Mouse (Mus musculus) E14TG2a.4 (cell line): Measurements from ENCODE around the gene Myo16.

Experiments
- H3K27me3 ChIP-seq: 2 replicates; pipeline ENCODE4 v1.6.1; 2014; ENCODE audit warnings: low read length, control low read depth; ENCODE audit not compliant: insufficient read depth
- H3K36me3 ChIP-seq: 2 replicates; pipeline ENCODE4 v1.6.1; 2014; ENCODE audit warnings: low read length, control low read depth; ENCODE audit not compliant: insufficient read depth
- H3K4me1 ChIP-seq: replicated peaks from 2 replicates; pipeline ENCODE4 v1.6.1; 2014; ENCODE audit warnings: low read depth, low read length, control low read depth
- H3K4me3 ChIP-seq: replicated peaks from 2 replicates; pipeline ENCODE4 v1.5.1; 2014; ENCODE audit warnings: mild to moderate bottlenecking, low read length
- H3K9me3 ChIP-seq: 2 replicates; pipeline ENCODE4 v1.6.1; 2014; ENCODE audit warnings: low read length, control low read depth
- CTCF ChIP-seq: conservative IDR thresholded peaks from 2 replicates; pipeline ENCODE4 v1.5.1; 2014; ENCODE audit warnings: low read length
- NANOG ChIP-seq: IDR thresholded peaks from 2 replicates; pipeline ENCODE4 v1.6.1; 2014; ENCODE audit warnings: borderline replicate concordance, low read length, mixed read lengths
- POU5F1 ChIP-seq: IDR thresholded peaks from 2 replicates; pipeline ENCODE4 v1.6.1; 2014; ENCODE audit warnings: low read length, borderline replicate concordance

The Myo16 gene

DNA sequence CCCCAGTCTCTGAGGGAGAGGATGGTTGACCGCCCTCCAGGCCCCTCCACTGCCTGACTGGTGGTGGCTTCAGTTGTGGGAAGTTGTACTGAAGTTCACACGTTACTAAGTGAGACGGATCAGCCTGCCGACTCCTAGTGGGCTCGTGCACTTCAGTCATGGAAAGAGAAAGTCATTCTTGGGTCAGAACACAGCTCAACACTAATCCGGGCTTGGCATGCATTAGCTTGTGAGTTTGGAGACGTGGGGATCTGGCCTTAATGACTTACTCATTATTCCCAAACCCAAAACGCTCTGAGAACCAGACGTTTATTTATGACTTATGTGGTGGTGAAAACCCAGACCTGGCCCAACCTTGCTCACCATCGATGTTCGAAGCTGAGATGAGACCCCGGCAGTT lies 263.1 kb downstream of the Myo16 start:
- no peaks in the 10 kb centered on the region for H3K36me3 ChIP-seq
- 0 out of 2 replicates have a peak, but pooled peaks cover 8% of the 10 kb centered on the region for H3K27me3 ChIP-seq
- H3K9me3 ChIP-seq, result no peaks in the 10 kb centered on the region
- TF ChIP-seq POU5F1, result no peak
- no peak for TF ChIP-seq NANOG
- no peak for TF ChIP-seq CTCF
- peaks cover 12% of the 10 kb centered on the region for H3K4me1 ChIP-seq
- no peak overlapping the region for H3K4me3 ChIP-seq

GRCm38 (mm10) chr8:10417281-10417680 lies 263.6 kb downstream of the Myo16 start:
- TF ChIP-seq POU5F1, result no peak
- no peak for TF ChIP-seq NANOG
- no peak for TF ChIP-seq CTCF
- Histone ChIP-seq H3K27me3 (0 out of 2 replicates have a peak, but pooled peaks cover 8% of the 10 kb centered on the region), H3K36me3 (no peaks in the 10 kb centered on the region), H3K4me3 (no peak overlapping the region), H3K9me3 (no peaks in the 10 kb centered on the region), H3K4me1 (peaks cover 12% of the 10 kb centered on the region)

GRCm38 (mm10) chr8:10418013-10418412 lies 264.3 kb downstream of the Myo16 start:
- H3K4me1 ChIP-seq, result peaks cover 12% of the 10 kb centered on the region
- 0 out of 2 replicates have a peak, but pooled peaks cover 8% of the 10 kb centered on the region for H3K27me3 ChIP-seq
- no peaks in the 10 kb centered on the region for H3K36me3 ChIP-seq
- H3K9me3 ChIP-seq, result no peaks in the 10 kb centered on the region
- H3K4me3 ChIP-seq, result no peak overlapping the region
- TF ChIP-seq POU5F1 (no peak), CTCF (no peak), NANOG (no peak)

GRCm38 (mm10) chr8:10418971-10419370 lies 265.3 kb downstream of the Myo16 start:
- Histone ChIP-seq H3K27me3 (0 out of 2 replicates have a peak, but pooled peaks cover 8% of the 10 kb centered on the region), H3K4me1 (peaks cover 12% of the 10 kb centered on the region), H3K36me3 (no peaks in the 10 kb centered on the region), H3K9me3 (no peaks in the 10 kb centered on the region), H3K4me3 (no peak overlapping the region)
- TF ChIP-seq POU5F1 (no peak), CTCF (no peak), NANOG (no peak)

- Histone ChIP-seq H3K27me3 (0 out of 2 replicates have a peak, but pooled peaks cover 8% of the 10 kb centered on the region), H3K4me1 (peaks cover 12% of the 10 kb centered on the region), H3K9me3 (no peaks in the 10 kb centered on the region), H3K4me3 (no peak overlapping the region), H3K36me3 (no peaks in the 10 kb centered on the region)
- TF ChIP-seq CTCF, result no peak
- no peak for TF ChIP-seq POU5F1
- TF ChIP-seq NANOG, result no peak
Observed at GRCm38 (mm10) chr8:10419726-10420125, 266.0 kb downstream of the Myo16 start.

- no peak for TF ChIP-seq CTCF
- no peak for TF ChIP-seq POU5F1
- peaks cover 12% of the 10 kb centered on the region for H3K4me1 ChIP-seq
- no peak overlapping the region for H3K4me3 ChIP-seq
- H3K9me3 ChIP-seq, result no peaks in the 10 kb centered on the region
- H3K27me3 ChIP-seq, result 0 out of 2 replicates have a peak, but pooled peaks cover 8% of the 10 kb centered on the region
- H3K36me3 ChIP-seq, result no peaks in the 10 kb centered on the region
Observed at GRCm38 (mm10) chr8:10420551-10420950, 266.8 kb downstream of the Myo16 start.

DNA sequence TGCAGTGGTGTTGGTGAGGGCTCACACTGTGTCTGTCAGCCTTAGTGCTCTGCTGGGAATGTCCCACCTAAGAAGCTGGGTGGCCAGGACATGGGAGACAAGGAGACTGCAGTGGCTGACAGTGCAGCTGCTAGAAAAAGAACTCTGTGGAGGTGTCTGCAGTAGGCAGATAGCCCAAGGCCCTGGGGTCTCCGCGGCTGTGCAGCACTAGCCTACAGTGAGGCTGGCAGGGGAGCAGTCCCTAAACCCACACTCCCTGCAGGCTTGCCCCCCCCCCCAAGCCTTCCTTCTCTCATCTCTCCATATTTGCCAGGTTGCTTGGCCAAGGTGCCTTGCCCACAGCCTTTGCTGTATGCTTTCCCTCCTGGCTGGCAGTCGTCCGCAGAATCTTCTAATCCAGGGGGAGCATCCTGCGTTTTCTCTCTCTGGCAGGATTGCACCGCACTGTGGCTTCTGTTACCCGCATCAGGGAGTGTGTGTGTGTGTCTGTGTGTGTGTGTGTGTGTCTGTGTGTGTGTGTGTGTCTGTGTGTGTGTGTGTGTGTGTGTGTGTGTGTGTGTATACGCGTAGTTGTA lies 267.9 kb downstream of the Myo16 start:
- Histone ChIP-seq H3K4me1 (peaks cover 12% of the 10 kb centered on the region), H3K9me3 (no peaks in the 10 kb centered on the region), H3K4me3 (no peak overlapping the region), H3K27me3 (0 out of 2 replicates have a peak, but pooled peaks cover 8% of the 10 kb centered on the region), H3K36me3 (no peaks in the 10 kb centered on the region)
- TF ChIP-seq NANOG (no peak), POU5F1 (no peak), CTCF (no peak)

- no peak for TF ChIP-seq CTCF
- no peak for TF ChIP-seq NANOG
- no peak for TF ChIP-seq POU5F1
- H3K27me3 ChIP-seq, result peaks cover 1% of the 10 kb centered on the region; the same call in 1 of the 2 replicates
- H3K4me1 ChIP-seq, result no peaks in the 10 kb centered on the region
- no peaks in the 10 kb centered on the region for H3K36me3 ChIP-seq
- peaks cover 13% of the 10 kb centered on the region for H3K9me3 ChIP-seq
- H3K4me3 ChIP-seq, result no peak overlapping the region
Observed at GRCm38 (mm10) chr8:10435492-10435891, 281.8 kb downstream of the Myo16 start.

DNA sequence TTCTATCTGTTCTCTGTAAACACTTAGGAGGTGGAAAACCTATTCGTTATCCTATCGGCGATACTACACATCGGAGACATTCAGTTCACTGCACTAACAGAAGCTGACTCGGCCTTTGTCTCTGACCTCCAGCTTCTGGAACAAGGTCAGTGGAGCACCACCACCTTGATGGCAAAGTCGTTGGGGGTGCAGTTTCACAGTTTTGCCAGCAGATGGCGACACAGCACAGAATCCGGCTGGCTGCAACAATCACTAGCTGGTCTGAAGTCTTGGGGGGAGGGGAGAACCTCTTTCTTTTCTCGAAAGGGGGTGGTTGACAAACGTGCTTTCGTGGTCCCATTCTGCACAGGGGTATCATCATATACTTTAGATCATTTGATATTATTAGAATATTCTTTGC lies 285.1 kb downstream of the Myo16 start:
- H3K4me3 ChIP-seq, result no peak overlapping the region
- H3K36me3 ChIP-seq, result no peaks in the 10 kb centered on the region
- H3K27me3 ChIP-seq, result peaks cover 5% of the 10 kb centered on the region
- H3K4me1 ChIP-seq, result no peaks in the 10 kb centered on the region; the same call in 1 of the 2 replicates
- TF ChIP-seq CTCF (peak; percentile 97), NANOG (no peak), POU5F1 (no peak)
- H3K9me3 ChIP-seq, result no peaks in the 10 kb centered on the region
